Mouse (Mus musculus) gastrocnemius, adult 2 months (tissue): ENCODE measurements around the gene Lrrc36. TPM values are rescaled to one million over a fixed set of nuclear protein-coding genes. Genes with fewer than 3 reads are reported as not detected.

Experiments used
- DNase-seq: peaks from one replicate; pipeline ENCODE4 v3.0.0; 2022
- H3K27ac ChIP-seq: fragments of 200-600 bp; 2 replicates; pipeline ENCODE4 v1.8.1; 2022; ENCODE audit warnings: mild to moderate bottlenecking
- H3K4me3 ChIP-seq: fragments of 200-600 bp; 2 replicates; pipeline ENCODE4 v1.8.1; 2022; ENCODE audit warnings: mild to moderate bottlenecking, moderate library complexity
- CTCF ChIP-seq: fragments of 200-600 bp; IDR thresholded peaks from 2 replicates; pipeline ENCODE4 v1.8.1; 2022; ENCODE audit warnings: antibody characterized with exemption, mild to moderate bottlenecking, moderate library complexity
- intact Hi-C: fragments of 180-260 bp; cut with DNase I; formaldehyde crosslinking; loops from one replicate; pipeline ENCODE4 v1.15.1; 2025
- total RNA-seq, 2 experiments: library from RNA; stranded (reverse); gene quantifications; 2 replicates each; pipeline ENCODE4 v1.2.3; 2021

Lrrc36 gene
- total RNA-seq, 2 experiments from 2014 or later, result 0.64 to 0.73 TPM

DNA sequence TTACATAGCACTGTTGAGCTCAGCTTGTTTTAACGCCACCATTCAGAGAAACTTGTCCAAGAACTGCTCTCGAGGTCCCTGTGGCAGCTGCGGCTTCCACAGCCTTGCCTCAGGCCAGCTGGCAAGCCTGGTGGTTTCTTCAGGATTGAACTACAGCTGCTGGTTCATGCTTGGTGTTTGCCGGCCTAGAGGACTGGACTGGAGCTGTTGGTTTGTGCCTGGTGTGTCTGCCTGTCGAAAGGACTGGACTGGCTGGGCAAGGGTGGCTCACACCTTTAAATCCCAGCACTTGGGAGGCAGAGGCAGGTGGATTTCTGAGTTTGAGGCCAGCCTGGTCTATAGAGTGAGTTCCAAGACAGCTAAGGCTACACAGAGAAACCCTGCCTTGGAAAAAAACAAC, 13.4 kb upstream of the Lrrc36 start:
- intact Hi-C loops, result no loop called here
- Histone ChIP-seq H3K27ac (no peak overlapping the region), H3K4me3 (no peak overlapping the region)
- TF ChIP-seq CTCF, result no peak
- DNase-seq, result no peak

DNA sequence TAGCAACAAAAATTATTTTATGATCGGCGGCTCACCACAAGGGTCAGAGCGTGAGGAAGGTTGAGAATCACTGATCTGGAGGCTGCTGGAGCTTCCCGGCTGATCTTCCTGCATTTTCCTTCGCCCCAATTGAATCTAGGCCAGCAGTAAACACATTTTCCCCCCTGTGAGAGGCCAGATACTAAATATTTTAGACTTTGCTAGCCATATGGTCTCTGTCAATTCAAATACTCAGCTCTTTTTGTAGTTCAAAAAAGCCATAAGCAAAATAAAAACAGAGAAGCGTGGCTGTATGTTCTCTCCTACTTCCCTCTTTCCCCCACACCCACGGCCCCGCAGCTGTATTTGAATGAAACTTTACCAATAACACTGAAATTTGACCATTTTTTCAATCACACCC, 9.9 kb upstream of the Lrrc36 start:
- intact Hi-C loops, result no loop called here
- Histone ChIP-seq H3K4me3 (no peak overlapping the region), H3K27ac (no peak overlapping the region)
- DNase-seq, result no peak
- TF ChIP-seq CTCF, result no peak

DNA sequence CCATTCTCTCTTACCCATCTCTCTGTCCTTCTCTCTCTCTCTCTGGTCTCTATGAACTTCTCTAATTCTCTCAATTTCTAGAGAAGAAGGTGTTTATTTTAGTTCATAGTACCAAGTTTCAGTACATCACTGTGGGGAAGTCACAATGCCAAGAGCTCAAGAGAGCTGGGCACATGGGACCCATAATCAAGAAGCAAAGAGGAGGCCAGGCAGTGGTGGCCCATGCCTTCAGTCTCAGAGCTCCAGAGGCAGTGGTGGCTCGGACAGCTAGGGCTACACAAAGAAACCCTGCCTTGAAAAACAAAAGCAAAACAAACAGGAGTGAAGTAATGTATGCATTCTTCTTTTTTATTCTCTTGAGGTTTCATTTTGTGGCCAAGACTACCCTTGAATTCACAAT, 8.9 kb upstream of the Lrrc36 start:
- intact Hi-C loops, result no loop called here
- no peak overlapping the region for H3K4me3 ChIP-seq
- no peak overlapping the region for H3K27ac ChIP-seq
- no peak for DNase-seq
- no peak for TF ChIP-seq CTCF

DNA sequence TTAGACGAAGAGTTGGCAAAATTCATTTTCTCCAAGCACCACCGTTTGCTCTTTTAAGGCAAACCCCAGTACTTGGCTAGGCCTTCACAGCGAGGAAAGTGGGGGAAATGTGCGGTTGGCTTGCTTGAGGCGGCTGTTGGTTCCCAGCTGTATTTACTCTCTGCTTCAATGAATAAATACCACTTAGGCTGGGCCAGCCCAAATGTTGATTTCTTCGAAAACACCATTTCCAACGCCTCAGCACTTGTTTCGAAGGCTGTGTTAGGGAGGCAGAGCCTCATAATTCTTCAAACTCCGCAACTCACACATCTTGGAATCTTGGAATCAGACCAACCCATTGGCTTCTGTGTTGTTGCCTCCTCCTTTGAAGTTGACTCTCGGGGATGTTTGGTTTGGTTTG, 7.0 kb upstream of the Lrrc36 start:
- TF ChIP-seq CTCF, result no peak
- Histone ChIP-seq H3K4me3 (no peak overlapping the region), H3K27ac (no peak overlapping the region)
- intact Hi-C loops, result no loop called here
- no peak for DNase-seq

DNA sequence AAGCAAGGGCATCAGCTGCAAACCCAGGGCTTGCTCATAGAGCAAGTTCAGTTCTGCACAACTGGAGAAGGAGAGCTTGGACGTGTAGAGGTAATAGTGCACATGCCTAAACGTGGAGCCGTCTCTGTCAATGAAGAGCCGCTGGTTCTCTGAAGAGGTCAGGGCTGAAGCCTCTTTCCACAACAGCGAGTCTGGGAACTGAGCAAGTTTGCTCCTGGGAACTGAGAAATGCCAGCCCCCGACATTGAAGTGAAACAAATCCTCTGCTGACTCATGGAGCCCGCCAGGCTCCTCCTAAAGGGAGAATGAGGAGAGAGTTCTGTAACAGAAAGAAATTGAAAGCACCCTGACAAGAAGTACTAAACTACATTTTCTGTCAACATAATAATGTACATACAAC, 5.0 kb upstream of the Lrrc36 start:
- Histone ChIP-seq H3K4me3 (no peak overlapping the region), H3K27ac (no peak overlapping the region)
- intact Hi-C loops, result no loop called here
- no peak for DNase-seq
- no peak for TF ChIP-seq CTCF

DNA sequence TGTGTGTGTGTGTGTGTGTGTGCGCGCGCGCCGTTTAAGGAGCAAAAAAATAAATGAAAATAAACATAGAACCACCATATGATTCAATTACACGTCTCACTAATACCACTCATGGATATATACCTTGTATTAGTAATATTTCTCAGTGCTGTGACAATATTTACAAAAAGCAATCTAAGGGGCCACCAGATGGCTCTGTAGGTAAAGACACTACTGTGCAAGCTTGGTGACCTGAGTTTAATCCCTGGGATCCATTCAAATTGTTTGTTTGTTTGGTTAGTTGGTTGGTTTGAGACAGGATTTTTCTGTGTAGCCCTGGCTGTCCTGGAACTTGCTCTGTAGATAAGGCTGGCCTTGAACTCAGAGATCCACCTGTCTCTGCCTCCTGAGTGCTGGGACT, 3.4 kb upstream of the Lrrc36 start:
- intact Hi-C loops, result loop anchor here (5.0 kb wide), 1 partner anchor 42 kb away; no protein-coding TSS in a partner anchor
- DNase-seq, result no peak
- TF ChIP-seq CTCF, result peak; percentile 20; the same call in 1 of the 2 replicates
- Histone ChIP-seq H3K27ac (no peak overlapping the region), H3K4me3 (no peak overlapping the region)

DNA sequence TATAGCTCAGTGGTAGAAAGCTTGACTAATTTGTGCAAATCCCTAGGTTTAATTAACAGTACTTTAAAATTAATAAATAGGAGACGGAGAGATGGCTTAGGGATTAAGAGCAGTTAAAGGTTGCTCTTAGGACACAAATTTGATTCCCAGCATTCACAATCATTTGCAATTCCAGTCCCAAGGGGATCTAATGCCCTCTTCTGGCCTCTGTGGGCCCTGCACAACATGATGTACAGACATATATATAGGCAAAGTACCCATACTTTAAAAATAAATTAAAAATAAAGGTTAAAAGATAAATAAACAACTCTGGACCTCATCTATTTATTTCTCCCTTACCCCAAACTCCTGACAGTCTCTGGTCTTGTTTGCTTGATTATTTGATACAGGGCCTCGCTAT, 5.6 kb downstream of the Lrrc36 start:
- no peak for DNase-seq

DNA sequence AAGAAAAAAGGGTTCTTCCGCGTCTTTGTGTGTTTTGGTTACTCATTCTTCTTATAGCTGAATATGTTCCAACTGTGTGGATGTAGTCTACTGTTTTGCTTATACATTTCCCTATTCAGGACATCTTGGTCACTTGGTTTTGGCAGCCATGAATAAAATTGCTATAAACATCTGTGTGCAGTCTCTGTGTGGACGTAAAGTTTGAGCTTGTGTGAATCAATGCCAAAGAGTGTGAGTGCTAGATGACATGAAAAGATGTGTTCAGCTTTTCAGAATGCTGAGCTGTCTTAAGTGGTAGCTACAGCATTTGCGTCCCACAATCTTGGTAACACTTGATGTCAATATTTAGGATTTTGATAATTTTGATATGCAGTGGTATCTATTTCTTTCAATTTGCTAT, 6.4 kb downstream of the Lrrc36 start:
- H3K27ac ChIP-seq, result no peak overlapping the region
- no peak overlapping the region for H3K4me3 ChIP-seq
- no peak for TF ChIP-seq CTCF
- intact Hi-C loops, result no loop called here
- DNase-seq, result no peak

More for the DNA sequence above, 5.6 kb downstream of the Lrrc36 start:
- H3K4me3 ChIP-seq, result no peak overlapping the region
- no peak overlapping the region for H3K27ac ChIP-seq
- intact Hi-C loops, result no loop called here
- TF ChIP-seq CTCF, result peak; percentile 29

DNA sequence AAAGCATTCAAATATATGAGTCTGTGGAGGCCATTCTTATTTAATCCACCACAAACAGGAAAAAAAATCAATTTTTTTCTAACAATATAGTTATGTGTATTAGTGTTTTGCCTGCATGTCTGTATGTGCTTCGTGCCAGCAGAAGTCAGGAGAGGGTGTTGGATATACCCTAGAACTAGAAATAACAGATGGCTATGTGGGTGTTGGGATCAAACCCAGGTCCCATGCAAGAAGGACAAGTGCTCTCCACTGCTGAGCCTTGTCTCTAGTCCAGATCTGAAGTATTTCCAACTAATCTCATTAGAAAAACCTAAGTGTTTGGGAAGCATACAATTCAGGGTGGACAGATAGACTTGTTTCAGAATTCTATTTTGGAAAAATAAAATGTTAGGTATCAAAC, 8.6 kb downstream of the Lrrc36 start:
- TF ChIP-seq CTCF, result no peak
- DNase-seq, result no peak
- intact Hi-C loops, result no loop called here
- H3K4me3 ChIP-seq, result no peak overlapping the region
- H3K27ac ChIP-seq, result no peak overlapping the region

DNA sequence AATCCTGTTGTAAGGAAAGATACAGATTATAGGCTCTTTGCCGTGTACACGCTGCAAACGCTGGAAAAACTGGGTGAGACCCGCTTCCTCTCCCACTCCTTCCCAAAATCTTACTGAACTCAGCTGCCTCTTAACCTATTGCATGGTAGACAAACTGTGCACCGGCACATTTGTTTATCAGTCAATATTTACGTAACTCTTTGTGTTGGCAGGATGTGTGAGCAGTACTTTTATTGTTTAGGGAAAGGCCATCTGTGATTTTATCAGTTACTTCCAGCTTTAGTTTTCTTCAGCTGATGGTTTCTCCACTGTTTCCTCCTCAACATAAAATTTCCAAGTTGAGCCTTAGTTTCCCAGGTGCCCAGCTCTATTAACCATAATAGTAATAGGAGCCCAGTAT, 13.5 kb downstream of the Lrrc36 start:
- TF ChIP-seq CTCF, result no peak
- Histone ChIP-seq H3K27ac (peak overlapping the region; percentile 84), H3K4me3 (peak overlapping the region; percentile 63)
- intact Hi-C loops, result no loop called here
- no peak for DNase-seq

DNA sequence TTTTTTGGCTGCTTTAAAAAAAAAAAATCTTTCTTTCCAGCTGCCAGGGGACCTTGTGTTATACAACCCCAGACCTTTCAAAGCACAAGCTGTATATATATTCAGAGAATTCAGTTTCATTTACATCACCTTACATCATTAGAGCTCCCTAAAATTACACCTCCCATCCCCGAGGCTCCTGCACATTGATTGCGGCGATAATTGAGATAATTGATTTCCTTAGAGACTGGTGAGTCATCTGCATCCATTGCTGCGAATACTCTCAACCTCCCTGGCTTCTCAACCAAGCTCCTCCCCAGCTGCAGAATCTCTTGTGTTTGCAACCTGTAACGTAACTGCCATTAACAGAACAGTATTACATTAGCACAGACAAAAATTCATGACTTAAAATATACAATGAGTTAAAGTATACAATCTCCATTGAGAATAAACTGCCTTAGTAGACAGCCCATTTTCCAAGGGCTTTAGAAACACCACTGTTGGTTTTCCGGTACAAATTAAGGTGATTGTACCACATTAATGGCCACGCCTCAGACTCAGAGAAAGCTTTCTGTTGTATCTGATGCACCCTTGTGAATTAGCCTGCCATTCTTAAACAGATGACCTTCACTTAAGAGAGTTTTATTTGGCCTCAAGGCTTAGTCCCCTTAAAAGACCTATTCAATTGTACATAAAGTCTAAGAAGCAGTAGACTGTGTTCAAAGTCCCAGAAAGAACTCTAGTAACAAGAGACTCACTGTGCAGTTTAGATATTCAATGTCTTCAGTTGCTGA, 18.6 kb downstream of the Lrrc36 start:
- TF ChIP-seq CTCF, result no peak
- no peak for DNase-seq
- peak overlapping the region; percentile 81; the same call in 1 of the 2 replicates for H3K27ac ChIP-seq
- intact Hi-C loops, result no loop called here
- H3K4me3 ChIP-seq, result no peak overlapping the region

DNA sequence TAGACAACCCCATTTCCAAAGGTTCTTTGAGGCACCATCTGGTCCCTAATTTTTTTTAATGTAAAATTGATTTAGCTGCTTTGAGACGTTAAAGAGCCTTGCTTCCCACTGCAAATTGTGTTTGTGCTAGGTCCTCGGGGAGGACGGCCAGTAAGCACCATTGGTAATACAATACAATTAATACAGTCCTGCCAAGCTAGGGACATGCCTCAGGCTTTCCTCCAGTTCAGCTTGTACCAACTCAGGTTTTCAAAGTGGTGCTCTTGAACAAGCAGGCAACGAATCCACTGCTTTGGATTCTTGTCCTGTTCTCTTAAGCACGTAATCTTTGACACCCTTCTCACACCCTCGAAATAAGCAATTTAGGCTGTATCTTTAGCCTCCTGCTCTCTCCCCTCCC, 19.6 kb downstream of the Lrrc36 start:
- DNase-seq, result no peak
- no peak for TF ChIP-seq CTCF
- intact Hi-C loops, result no loop called here
- Histone ChIP-seq H3K4me3 (peak overlapping the region; percentile 7; the same call in 1 of the 2 replicates), H3K27ac (peak overlapping the region; percentile 81)

DNA sequence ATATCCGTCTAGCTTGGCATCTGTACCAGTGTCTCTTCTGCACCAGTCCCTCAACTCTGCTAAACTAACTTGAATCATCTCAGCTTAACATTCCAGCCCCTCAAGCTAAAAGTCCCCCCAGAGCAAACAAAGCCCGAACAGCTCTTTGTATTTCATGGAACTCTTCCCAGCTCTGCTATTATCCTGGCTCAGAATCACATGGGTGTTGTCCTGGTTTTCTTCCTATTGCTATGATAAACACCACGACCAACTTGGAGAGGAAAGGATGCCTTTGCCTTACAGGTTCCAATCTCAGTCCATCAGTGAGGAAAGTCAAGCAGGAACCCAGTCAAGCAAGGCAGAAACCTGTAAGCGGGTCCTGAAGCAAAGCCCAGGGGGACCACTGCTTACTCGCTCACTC, 20.1 kb downstream of the Lrrc36 start:
- H3K27ac ChIP-seq, result peak overlapping the region; percentile 81
- peak overlapping the region; percentile 35 for H3K4me3 ChIP-seq
- no peak for TF ChIP-seq CTCF
- intact Hi-C loops, result no loop called here
- no peak for DNase-seq

DNA sequence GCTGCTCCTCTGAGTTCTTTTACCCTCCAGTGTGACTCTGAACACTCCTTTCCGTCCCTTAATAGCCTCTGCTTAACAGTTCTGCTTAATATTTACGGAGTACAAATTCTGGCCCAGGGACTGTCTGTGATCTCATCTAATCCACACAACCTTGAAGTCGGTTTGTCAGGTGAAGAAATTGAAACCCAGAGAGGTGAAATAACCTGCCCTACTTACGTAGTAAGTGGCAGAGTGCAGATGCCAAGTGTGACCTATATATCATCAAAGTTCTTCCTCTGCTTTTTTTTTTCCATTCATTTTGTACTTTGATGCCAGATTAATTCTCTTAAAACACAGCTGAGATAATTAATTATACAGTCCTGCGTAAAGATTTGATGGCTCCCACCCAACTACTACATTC, 20.8 kb downstream of the Lrrc36 start:
- no peak for TF ChIP-seq CTCF
- no peak for DNase-seq
- peak overlapping the region; percentile 81 for H3K27ac ChIP-seq
- H3K4me3 ChIP-seq, result peak overlapping the region; percentile 35; the same call in 1 of the 2 replicates
- intact Hi-C loops, result no loop called here
